Mouse (Mus musculus) left cerebral cortex, postnatal 4 days (tissue): ENCODE measurements at regions not wholly inside any gene's neighbourhood (a gene's known extent, or its start where the extent isn't known, plus 50 kb on each side); places are given as distances from the start of the nearest gene placed in this dataset.

Experiments used
- DNase-seq: peaks from one replicate; pipeline ENCODE4 v3.0.0-alpha.2; 2022
- intact Hi-C: fragments of 180-260 bp; cut with DNase I; formaldehyde crosslinking; loops from one replicate; pipeline ENCODE4 v1.15.1; 2025

DNA sequence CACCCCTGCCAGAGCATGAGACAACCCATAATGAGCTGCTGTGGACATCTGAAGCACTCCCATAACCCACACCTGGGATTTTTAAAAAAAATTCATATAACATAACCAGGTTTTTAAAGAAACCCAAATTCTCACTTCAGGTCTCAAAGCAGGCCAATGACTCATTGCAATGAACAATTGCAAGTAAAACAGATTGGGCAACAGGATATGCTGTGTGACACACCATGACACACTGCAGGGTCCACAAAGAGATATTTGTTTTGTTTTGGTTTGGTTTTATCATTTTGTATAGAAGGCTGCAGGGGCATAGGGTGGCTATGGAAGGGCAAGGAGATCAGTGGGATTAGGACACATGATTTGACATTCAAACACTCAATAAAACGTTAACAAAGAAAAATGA lies 1082.1 kb upstream of the Zeb2 start:
- intact Hi-C loops, result no loop called here
- no peak for DNase-seq

DNA sequence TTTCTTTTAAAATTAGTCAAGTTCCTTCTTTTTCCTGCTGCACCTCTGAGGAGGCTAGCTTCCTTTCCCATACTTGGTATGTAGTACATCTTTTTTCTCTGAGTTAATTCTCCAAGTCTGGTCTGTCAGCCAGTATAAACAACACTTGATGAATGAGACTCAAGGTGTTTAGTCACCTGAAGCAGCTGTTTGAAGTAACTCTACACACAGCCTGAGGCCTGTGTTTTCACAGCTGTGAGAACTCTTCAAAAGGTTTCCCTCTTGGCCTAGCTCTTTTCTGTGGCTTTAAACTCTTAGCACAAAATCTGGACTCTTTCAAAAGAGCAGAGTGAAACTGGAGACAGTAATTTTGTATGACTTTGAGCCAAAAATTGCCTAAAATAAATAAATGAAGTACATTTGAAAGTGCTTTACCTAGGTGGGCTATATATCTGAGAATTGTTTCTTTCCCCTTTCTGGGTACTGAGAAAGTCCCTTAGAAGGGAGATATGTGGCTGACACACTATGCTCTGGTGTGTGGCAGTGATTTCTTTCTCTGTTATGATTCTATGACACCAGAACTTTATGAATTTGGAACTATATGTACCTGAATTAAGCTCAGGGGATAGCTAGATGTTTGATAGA lies 1070.2 kb upstream of the Zeb2 start:
- intact Hi-C loops, result no loop called here
- DNase-seq, result no peak

DNA sequence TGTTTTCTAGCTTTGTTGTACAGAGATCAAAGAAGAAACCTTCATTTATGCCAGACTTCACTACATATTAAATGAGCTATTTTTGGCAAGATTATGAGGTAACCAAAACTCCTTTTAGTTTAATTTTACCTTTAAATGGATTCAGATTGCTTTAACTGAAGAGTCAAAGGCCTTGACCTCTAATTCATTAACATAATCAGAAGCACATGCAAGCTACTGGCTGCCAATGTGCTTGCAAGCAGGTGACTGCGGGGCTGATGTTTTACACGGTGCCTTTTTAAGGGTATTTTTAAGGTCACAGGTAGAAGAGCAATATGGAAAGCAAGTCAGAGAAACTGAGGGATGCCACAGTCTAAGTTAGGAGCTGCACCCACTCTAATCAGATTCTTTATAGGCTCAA lies 1066.0 kb upstream of the Zeb2 start:
- DNase-seq, result no peak
- intact Hi-C loops, result no loop called here

DNA sequence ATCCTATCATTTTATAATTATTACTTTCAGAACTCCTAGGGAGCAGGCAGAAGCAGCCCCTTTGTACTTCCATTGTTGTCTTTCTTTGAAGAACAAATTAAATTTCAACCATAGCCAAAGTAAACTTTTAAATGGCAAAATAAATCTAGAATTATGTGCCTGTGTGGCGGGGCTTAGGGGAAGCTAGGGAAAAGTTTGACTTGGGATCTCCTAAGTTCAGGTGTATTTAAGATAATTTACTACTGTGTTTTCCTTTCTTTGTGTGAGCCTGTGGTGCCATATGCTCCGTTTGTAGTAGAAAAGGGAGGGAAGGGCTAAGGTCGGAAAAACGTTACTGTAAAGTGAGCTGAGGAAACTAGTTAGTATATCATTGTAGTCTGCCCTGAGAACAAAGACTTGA lies 1062.5 kb upstream of the Zeb2 start:
- no peak for DNase-seq
- intact Hi-C loops, result no loop called here

DNA sequence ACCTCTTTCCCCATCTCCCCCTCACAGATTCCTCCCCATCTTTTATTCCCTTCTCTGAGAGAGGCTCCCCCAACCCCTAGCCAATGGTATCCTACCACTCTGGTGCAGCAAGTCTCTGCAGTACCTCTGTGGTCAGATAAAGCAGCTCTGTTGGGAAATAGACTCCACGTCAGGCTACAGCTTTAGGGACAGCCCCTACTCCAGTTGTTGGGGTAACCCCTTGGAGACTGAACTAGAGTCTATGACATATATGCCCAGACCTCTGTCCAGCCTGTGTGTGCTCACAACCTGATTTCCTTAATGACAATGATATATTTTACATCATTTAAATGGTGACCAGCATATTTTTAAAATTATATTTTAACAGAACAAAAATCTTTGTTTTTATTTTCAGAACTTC lies 1051.3 kb upstream of the Zeb2 start:
- intact Hi-C loops, result no loop called here
- DNase-seq, result no peak

DNA sequence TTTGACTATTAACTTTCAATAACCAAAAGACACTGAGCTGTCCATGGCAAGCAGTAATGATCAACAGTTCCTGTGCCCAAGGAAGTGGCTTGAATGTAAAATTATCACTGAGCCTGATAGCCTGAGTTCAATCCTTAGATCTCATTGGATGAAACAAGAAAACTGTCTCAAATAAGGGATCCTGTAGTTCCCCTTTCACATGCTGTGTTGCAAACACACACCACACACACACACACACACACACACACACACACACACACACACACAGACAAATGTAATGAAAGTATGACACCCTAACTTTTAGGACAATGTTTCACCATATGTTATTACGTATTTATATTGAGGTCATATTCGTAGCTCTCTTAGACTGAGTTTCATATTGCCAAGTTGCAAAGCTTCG lies 1032.7 kb upstream of the Zeb2 start:
- intact Hi-C loops, result no loop called here
- DNase-seq, result no peak

DNA sequence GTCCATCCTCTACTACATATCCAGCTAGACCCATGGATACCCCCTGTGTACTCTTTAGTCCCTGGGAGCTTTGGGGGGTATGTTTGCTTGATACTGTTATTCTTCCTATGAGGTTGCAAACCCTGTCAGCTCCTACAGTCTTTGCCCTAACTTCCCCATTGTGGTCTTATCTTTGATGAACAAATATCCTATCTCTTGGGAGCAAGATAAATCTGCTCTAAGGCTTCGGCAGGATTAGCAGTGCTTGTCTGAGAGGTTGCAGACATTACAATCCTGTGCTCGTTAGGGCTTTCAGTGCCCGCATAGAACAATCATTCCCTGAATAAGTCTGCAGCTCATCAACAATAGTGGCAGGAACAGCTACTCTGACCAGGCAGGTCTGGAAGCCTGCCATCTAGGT lies 1002.7 kb upstream of the Zeb2 start:
- intact Hi-C loops, result no loop called here
- DNase-seq, result no peak

DNA sequence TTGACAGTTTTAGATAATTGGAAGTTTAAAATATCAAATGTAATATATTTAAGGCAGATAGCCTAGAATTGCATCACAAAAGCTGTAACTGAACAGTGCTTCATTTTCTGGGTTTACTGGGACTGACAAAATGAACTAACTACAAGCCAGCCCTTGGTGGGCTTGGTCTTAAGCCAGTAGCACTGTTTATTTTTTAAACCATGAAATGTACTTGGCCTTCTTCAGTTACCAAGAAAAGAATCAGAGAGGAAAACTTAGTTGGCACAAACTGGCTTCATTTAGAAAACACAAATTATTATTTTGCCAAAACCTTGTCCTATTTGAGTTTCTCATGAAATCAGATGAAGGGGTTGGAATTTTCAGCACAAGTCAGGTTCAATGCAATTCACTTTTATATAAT lies 989.8 kb upstream of the Zeb2 start:
- DNase-seq, result no peak
- intact Hi-C loops, result no loop called here

DNA sequence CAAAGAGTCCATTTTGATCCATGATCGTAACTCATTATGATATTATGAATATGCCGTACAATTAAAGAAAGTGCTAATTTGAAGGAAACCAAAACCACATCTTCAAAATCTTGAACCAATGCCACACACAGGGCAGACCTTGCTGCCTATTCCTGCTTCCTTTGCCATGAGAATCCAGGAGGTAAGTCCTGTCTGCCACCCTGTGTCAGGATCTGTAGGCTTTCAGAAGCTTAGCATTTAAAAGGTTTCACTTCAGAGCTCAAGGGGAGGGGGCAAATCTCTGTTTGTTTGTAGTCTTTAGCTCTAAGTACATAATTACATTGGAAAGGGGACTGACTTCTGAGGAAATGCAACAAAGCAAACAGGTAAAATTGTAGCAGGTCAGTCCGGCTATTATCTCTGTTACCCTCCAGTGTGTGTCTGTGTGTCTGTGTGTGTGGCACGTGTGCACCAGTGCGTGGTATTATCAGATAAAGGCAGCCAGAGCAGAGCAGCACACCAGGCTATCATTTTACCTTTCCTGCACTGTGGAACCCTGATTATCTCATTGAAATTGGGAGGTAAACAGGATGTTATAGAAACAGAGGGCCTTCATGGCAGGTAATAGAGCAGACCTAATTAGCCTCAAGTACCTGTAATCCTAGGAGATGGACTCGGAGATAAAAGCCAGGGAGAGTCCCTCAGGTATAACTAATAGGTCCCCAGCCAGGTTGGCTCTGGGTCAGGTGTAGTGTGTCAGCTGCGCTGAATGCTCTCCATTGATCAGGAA lies 948.0 kb upstream of the Zeb2 start:
- intact Hi-C loops, result no loop called here
- no peak for DNase-seq

DNA sequence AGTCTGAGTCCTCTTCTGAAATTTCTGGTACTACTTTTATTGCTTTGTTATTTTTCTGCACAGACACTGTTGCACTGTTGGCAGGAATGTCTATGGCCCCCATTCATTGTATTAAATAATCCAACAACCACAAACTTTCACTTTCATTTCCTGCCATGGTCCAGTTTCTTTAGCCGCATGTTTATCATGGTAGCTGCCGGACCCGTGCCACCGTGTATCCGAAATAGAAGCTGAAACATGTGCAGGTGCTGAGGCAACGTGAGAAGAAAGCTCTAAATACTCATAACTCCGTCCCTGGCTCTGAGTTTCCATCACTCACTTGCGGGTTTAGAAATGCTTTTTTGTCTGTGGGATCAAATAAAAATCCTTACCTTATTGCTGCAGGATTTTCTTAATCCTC lies 938.5 kb upstream of the Zeb2 start:
- intact Hi-C loops, result no loop called here
- no peak for DNase-seq

DNA sequence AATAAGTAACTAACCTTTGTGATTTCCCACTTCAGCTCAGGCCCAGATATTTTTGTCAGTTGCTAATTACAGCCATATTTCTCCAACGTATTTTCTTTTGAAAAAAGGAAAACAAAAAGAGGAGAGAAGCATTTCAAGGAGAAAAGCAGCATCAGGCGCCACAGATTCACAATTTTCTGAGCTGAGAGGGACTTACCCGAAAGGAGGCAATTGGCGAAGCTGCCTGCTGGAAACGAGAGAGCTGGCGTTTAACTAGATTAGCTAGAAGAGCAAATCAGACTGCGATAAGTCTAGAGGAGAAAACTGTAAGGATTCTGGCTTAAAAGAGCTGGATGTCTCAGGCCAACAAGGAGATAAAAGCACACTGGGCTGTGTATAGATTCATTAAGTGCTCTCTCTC lies 937.7 kb upstream of the Zeb2 start:
- intact Hi-C loops, result no loop called here
- no peak for DNase-seq

DNA sequence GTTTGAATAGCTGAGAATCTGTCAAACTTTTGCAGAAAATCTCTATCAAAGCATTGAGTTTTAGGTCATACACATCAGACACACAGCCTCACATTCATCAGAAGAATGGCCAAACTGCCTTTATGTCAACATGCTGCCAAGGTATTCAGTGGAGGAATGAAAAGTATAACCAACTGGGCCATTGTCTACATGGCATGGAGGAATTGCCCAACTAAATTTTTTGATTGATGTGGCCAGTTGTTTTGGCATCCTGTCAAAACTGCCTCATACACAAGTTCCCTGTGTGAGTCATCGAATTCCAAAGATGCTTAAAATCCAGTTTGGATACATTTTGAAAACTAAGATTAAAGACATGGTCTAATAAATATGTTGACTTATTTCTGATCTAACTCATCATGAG lies 904.7 kb upstream of the Zeb2 start:
- intact Hi-C loops, result no loop called here
- no peak for DNase-seq

DNA sequence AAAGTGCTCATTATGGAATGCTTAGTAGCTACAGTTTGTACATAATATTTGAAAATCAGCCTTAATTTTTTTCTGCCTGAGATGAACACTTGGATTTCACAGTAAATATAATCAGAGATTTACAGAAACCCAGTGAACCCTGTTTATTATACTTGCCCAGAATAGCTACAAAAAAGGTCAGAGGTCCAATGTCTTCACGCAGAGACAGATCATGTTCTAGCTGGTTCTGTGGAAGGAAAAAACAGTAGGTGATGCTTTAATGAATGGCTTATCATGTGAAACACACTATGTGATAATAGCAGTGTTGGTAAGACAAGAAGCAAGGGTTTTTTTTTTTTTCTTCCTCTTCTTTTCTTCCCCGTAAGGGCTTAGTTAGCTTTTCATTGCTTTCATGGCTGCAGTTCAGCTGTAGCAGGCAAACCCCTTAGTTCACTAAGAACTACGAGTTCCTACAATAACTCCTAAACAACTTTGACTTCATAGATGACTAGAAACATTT lies 896.6 kb upstream of the Zeb2 start:
- no peak for DNase-seq

DNA sequence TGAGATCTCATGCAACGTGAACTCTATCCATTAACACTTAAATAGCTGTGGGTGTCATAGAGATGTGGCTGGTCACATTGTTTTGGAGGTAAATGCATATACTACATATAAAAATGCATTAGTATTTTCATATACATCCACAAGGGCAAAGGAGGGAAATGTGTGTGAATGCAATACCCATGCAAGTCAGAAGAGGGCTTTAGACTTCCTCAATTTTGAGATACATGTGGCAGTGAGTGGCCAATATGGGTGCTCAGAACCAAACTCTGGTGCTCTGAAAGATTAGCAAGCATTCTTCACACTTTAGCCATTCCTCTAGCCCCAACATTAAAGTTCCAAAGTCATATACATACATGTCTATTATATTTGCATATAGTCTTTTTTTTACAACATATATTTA lies 895.5 kb upstream of the Zeb2 start:
- DNase-seq, result no peak
- intact Hi-C loops, result no loop called here

More for the DNA sequence above, 896.6 kb upstream of the Zeb2 start:
- intact Hi-C loops, result no loop called here

DNA sequence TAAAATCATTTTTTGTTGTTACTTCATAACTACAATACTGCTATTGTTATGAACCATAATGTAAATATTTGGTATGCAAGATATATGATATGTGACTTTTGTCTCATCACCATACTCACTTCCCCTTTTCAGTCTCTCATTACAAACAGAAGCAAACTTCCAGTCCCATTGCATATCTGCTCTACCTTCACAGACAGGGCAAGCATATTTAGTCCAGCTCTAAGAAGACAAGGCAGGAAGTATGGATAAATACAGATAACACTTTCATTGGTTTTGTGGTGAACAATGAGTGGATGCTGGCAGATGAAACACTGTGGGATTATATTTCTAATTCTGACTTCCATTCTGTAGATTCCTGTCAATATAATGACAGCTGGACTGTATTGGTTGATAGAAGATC lies 858.0 kb upstream of the Zeb2 start:
- no peak for DNase-seq
- intact Hi-C loops, result no loop called here

DNA sequence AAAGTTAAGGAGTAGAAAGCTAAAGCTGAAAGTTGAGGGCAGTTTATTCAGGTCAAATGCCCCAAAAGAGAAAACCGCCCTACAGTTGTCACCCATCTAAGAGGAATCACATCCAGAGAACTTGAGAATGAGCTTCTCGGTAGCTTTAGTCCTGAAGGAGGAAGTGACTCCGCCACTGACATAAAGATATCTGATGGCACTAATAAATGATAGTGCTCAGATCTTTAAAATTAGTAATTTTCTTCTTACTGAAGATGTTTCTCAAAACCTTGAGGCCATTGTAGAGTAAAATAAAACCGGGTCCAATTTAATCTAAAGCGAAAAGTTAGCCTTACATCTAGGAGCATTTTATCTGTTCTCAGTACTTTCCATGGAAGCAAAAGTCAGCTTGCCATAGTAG lies 851.4 kb upstream of the Zeb2 start:
- intact Hi-C loops, result no loop called here
- DNase-seq, result no peak

DNA sequence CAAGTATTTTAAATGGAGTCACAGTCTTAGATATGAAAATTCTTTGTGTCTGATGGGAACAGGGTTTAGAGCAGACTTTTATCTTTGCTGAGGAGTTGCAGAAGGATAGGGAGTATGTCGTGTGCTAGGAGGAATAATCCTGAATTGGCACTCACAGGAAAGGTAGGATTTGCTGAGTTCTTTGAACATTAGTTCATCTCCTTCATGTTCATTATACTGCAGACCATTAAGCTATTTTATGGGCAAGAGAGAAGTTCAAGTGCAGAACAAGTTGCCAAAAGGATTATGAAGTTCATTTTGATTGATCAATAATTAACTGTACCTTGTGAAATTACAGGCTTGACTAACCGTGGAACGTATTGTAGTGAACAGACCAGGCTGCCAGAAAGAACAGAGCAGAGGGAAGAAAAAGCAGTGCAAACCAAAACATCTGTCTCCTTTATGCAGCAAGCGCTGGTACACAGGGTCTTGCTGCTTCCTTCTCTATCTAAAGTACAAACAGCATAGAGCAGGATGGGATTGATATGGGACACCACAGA lies 839.7 kb upstream of the Zeb2 start:
- intact Hi-C loops, result no loop called here

DNA sequence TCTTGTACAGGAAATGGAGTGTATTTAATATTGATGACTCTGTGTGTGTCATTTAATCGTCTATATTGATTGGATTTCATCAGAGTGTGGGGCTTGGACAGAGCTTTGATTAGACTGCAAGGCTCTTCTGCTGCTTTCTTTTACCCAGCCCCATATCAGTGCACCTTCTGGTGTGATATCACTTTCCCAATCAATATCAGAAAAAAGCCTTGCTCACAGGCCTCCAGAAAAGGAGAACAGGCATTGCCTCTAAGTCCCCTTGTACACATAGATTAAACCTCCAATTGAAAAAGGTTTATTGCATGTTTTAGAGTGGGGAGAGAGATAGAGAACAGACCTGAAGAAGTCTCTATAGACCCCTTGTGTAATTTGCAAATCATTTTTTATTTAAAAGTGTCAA lies 831.6 kb upstream of the Zeb2 start:
- intact Hi-C loops, result no loop called here
- no peak for DNase-seq

More for the DNA sequence above, 839.7 kb upstream of the Zeb2 start:
- no peak for DNase-seq

DNA sequence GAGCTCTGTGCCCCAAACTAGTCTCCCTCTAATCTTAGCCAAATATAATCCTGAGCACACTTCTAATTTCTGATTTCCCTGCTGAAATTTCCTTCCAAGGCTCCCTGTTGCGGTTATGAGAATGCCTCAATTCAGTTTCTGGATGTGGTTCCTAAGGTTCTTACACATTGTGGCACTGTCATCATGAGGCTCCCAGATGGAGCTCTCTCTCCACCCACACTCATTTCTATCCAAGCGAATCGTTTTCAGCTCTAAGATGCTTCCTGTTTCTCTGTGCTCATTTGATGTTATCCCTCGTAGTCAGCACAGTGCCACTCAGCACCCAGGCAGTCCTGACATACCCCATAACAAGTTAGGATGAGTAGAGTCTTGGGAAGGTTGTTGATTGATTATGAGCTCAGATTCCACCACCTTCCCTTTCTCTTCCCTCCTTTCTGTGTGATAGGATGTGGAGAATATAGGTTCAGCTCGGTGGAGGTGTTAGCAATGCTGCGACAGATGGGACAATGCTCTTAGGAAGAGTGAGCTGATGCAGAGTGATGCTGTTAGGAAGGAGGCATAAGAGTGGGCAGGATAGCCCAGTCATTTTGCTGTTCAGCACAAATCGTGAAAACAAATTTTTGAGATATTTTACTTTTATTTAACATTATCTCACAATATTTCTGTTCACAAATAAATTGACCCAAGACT lies 808.7 kb upstream of the Zeb2 start:
- intact Hi-C loops, result no loop called here

DNA sequence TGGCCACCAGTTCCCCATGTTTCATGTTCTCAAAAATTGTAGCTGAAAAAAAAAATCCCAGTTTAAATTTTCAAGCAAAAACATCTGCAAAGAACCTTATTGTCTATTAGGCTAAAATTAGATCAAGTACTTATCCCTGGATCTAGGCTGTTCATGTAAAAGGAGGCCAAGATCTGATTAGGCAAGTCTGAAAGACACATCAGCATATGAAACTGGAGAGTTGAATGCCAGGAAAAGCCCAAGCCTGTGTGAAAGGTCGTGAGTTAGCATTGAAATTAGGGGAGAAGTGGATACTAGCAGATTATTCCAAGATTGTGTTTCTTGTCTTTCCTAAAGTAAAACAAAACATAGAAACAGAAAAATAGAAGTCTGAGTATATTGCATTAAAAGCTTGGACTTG lies 791.7 kb upstream of the Zeb2 start:
- intact Hi-C loops, result no loop called here
- no peak for DNase-seq

More for the DNA sequence above, 808.7 kb upstream of the Zeb2 start:
- no peak for DNase-seq

DNA sequence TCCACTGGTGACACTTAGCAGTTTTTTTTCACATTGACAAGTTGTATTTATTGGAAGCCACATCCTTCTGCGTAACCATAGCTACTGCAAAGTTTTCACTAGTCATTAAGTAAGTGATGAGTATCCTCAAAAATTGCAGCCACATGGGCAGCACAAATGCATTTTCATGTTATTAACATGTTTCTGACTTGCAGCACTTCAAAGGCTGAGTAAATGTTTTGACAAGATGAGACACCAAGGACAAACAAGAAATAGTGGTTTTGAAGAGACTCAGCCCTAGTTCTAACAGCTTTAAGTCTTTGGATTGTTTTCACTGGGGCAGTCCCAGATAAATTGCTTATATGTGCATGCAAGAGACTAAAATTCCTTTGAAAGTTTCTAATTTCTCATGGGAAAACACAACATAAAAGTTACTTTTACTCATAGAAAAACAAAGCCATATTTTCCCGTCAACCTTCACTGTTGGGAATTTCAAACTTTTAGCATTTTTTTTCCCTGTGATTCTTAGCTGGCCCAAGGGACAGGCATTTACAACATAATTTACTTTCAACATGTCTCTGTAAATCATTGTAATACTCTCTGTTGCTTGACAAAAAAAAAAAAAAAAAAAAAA lies 787.5 kb upstream of the Zeb2 start:
- no peak for DNase-seq
- intact Hi-C loops, result no loop called here
